Mouse (Mus musculus) brain, embryonic 14.5 days (tissue): ENCODE measurements around the gene Rpsa.

Experiments
- CTCF ChIP-seq: fragments of 200-500 bp; IDR thresholded peaks from 2 replicates; pipeline ENCODE4 v1.5.1; 2012; ENCODE audit warnings: inconsistent platforms, mild to moderate bottlenecking, moderate library complexity, borderline replicate concordance; ENCODE audit not compliant: insufficient read depth, insufficient read length; ENCODE audit errors: extremely low read depth
- POLR2A ChIP-seq: fragments of 200-500 bp; IDR thresholded peaks from 2 replicates; pipeline ENCODE4 v1.6.1; 2012; ENCODE audit warnings: mild to moderate bottlenecking, inconsistent platforms, borderline replicate concordance; ENCODE audit not compliant: poor library complexity, insufficient read depth, insufficient read length, severe bottlenecking; ENCODE audit errors: extremely low read depth

GRCm38 (mm10) chr9:120112472-120112871 lies 15.0 kb upstream of the Rpsa start:
- no peak for TF ChIP-seq POLR2A
- no peak for TF ChIP-seq CTCF
